Mouse (Mus musculus) hindbrain, postnatal 0 days (tissue): ENCODE results near the gene Ptch1. TPM values are rescaled to one million over a fixed set of nuclear protein-coding genes. Genes with fewer than 3 reads are reported as not detected.
A peak's percentile ranks its signal among the peaks of the same experiment; 100 is the strongest.

Experiments used
- ATAC-seq: fragments of 200-750 bp; cut with Nextera tagmentation; 2 replicates; pipeline ENCODE4 v1.8.0; 2017; ENCODE audit warnings: mild to moderate bottlenecking, moderate TSS enrichment, moderate library complexity
- DNase-seq: peaks from one replicate; pipeline ENCODE4 v3.0.0-alpha.2; 2015; ENCODE audit warnings: low spot score
- H3K27ac ChIP-seq: fragments of 300-500 bp; sonication (generic); 2 replicates; pipeline ENCODE4 v1.5.1; 2014; ENCODE audit warnings: mild to moderate bottlenecking
- H3K27me3 ChIP-seq: fragments of 300-500 bp; sonication (generic); 2 replicates; pipeline ENCODE4 v1.6.1; 2014; ENCODE audit warnings: low read length, mixed read lengths; ENCODE audit not compliant: insufficient read depth
- H3K36me3 ChIP-seq: fragments of 300-500 bp; sonication (generic); 2 replicates; pipeline ENCODE4 v1.6.1; 2014; ENCODE audit warnings: low read length, mixed read lengths; ENCODE audit not compliant: insufficient read depth
- H3K4me1 ChIP-seq: fragments of 300-500 bp; sonication (generic); 2 replicates; pipeline ENCODE4 v1.6.1; 2014; ENCODE audit warnings: antibody characterized with exemption, low read length, mixed read lengths; ENCODE audit not compliant: insufficient read depth
- H3K4me2 ChIP-seq: fragments of 300-500 bp; sonication (generic); 2 replicates; pipeline ENCODE4 v1.6.1; 2014; ENCODE audit warnings: low read depth, mild to moderate bottlenecking, low read length, moderate library complexity, mixed read lengths
- H3K4me3 ChIP-seq: fragments of 300-500 bp; sonication (generic); 2 replicates; pipeline ENCODE4 v1.5.1; 2014; ENCODE audit warnings: low read length
- H3K9ac ChIP-seq: fragments of 300-500 bp; sonication (generic); replicated peaks from 2 replicates; pipeline ENCODE4 v1.6.1; 2014; ENCODE audit warnings: mild to moderate bottlenecking, low read length, moderate library complexity, mixed read lengths
- H3K9me3 ChIP-seq: fragments of 300-500 bp; sonication (generic); 2 replicates; pipeline ENCODE4 v1.6.1; 2016; ENCODE audit warnings: low read length, mixed read lengths
- CTCF ChIP-seq: IDR thresholded peaks from 2 replicates; pipeline ENCODE4 v1.5.1; 2016; ENCODE audit warnings: antibody characterized with exemption, control low read depth, low read depth
- WGBS: fragments of 180-500 bp; shearing (Covaris S2); extraction: QIAGEN DNeasy Blood & Tissue Kit; methylation state at CpG from one replicate; pipeline ENCODE4 v1.1.7; 2014; 5-methylcytosine and 5-hydroxymethylcytosine counted together
- polyA plus RNA-seq: library from polyadenylated mRNA; unstranded; fragments of >200 nt; fragmentation: Nextera tagmentation; extraction: Ambion mirVana; gene quantifications from 2 replicates; pipeline ENCODE4 v1.2.1, GENCODE M21; 2015
- total RNA-seq: library from RNA; depleted of rRNA; stranded (reverse); fragments of >200 nt; gene quantifications from 2 replicates; pipeline ENCODE4 v1.2.3, GENCODE M21; 2014

Gene Ptch1
- total and polyA plus RNA-seq, 2 experiments from 2014 or later, result 9.6 to 58.4 TPM

GRCm38 (mm10) chr13:63550367-63550766 is 23.0 kb downstream of the Ptch1 start:
- no peak for DNase-seq
- 74% methylated on average over 5 of the region's 5 CpGs for WGBS
- Histone ChIP-seq H3K27me3 (no peaks in the 10 kb centered on the region), H3K36me3 (no peaks in the 10 kb centered on the region), H3K4me1 (peaks cover 14% of the 10 kb centered on the region), H3K27ac (peak overlapping the region; percentile 82; the same call in 1 of the 2 replicates), H3K9me3 (no peaks in the 10 kb centered on the region), H3K9ac (no peak overlapping the region), H3K4me3 (no peak overlapping the region), H3K4me2 (no peak overlapping the region)
- TF ChIP-seq CTCF, result no peak
- no peak for ATAC-seq

- no peaks in the 10 kb centered on the region for H3K27me3 ChIP-seq
- DNase-seq, result peak; percentile 59
Observed at GRCm38 (mm10) chr13:63549210-63549609, 24.2 kb downstream of the Ptch1 start.

GRCm38 (mm10) chr13:63548571-63548970 is 24.8 kb downstream of the Ptch1 start:
- Histone ChIP-seq H3K4me1 (peaks cover 4% of the 10 kb centered on the region), H3K36me3 (no peaks in the 10 kb centered on the region), H3K4me2 (peak overlapping the region; percentile 17; the same call in 1 of the 2 replicates), H3K27ac (peak overlapping the region; percentile 72), H3K9me3 (no peaks in the 10 kb centered on the region), H3K4me3 (no peak overlapping the region), H3K27me3 (no peaks in the 10 kb centered on the region), H3K9ac (no peak overlapping the region)
- TF ChIP-seq CTCF, result no peak
- DNase-seq (no peak), ATAC-seq (no peak)
- 53% methylated on average over 4 of the region's 4 CpGs for WGBS

More at GRCm38 (mm10) chr13:63549210-63549609, 24.2 kb downstream of the Ptch1 start:
- no peak for TF ChIP-seq CTCF
- Histone ChIP-seq H3K36me3 (no peaks in the 10 kb centered on the region), H3K9me3 (no peaks in the 10 kb centered on the region), H3K9ac (no peak overlapping the region), H3K4me2 (no peak overlapping the region), H3K4me1 (peaks cover 6% of the 10 kb centered on the region), H3K27ac (peak overlapping the region; percentile 72; the same call in 1 of the 2 replicates), H3K4me3 (no peak overlapping the region)
- ATAC-seq, result peak; percentile 48
- WGBS, result 19% methylated on average over 5 of the region's 5 CpGs

GRCm38 (mm10) chr13:63545291-63545690 is 28.1 kb downstream of the Ptch1 start:
- no peak for TF ChIP-seq CTCF
- Histone ChIP-seq H3K36me3 (peaks cover 24% of the 10 kb centered on the region), H3K4me2 (no peak overlapping the region), H3K4me1 (no peaks in the 10 kb centered on the region), H3K9me3 (no peaks in the 10 kb centered on the region), H3K4me3 (no peak overlapping the region), H3K27ac (0 out of 2 replicates have a peak overlapping the region, but pooled peaks have one; percentile 15), H3K27me3 (no peaks in the 10 kb centered on the region), H3K9ac (no peak overlapping the region)
- WGBS, result 36% methylated on average over 7 of the region's 7 CpGs
- DNase-seq (no peak), ATAC-seq (no peak)

- no peak for DNase-seq
Observed at GRCm38 (mm10) chr13:63544967-63545253, 28.5 kb downstream of the Ptch1 start.

GRCm38 (mm10) chr13:63544119-63544966 is 29.1 kb downstream of the Ptch1 start:
- WGBS, result 44% methylated on average over 13 of the region's 13 CpGs
- H3K4me3 ChIP-seq, result no peak overlapping the region
- H3K27me3 ChIP-seq, result no peaks in the 10 kb centered on the region
- H3K36me3 ChIP-seq, result peaks cover 31% of the 10 kb centered on the region
- no peak overlapping the region for H3K9ac ChIP-seq
- H3K9me3 ChIP-seq, result no peaks in the 10 kb centered on the region
- H3K27ac ChIP-seq, result no peak overlapping the region
- H3K4me2 ChIP-seq, result peak overlapping the region; percentile 4; the same call in 1 of the 2 replicates
- no peaks in the 10 kb centered on the region for H3K4me1 ChIP-seq
- ATAC-seq (no peak), DNase-seq (no peak)
- TF ChIP-seq CTCF, result no peak

More at GRCm38 (mm10) chr13:63544967-63545253, 28.5 kb downstream of the Ptch1 start:
- no peak for TF ChIP-seq CTCF
- no peak overlapping the region for H3K9ac ChIP-seq
- no peak overlapping the region for H3K27ac ChIP-seq
- ATAC-seq, result no peak
- peak overlapping the region; percentile 4; the same call in 1 of the 2 replicates for H3K4me2 ChIP-seq
- H3K36me3 ChIP-seq, result peaks cover 25% of the 10 kb centered on the region
- no peak overlapping the region for H3K4me3 ChIP-seq
- H3K4me1 ChIP-seq, result no peaks in the 10 kb centered on the region
- H3K27me3 ChIP-seq, result no peaks in the 10 kb centered on the region
- H3K9me3 ChIP-seq, result no peaks in the 10 kb centered on the region
- 50% methylated on average over 5 of the region's 5 CpGs for WGBS

- H3K4me2 ChIP-seq, result no peak overlapping the region
- ATAC-seq (no peak), DNase-seq (no peak)
- TF ChIP-seq CTCF, result no peak
- no peak overlapping the region for H3K4me3 ChIP-seq
- peak overlapping the region; percentile 16; the same call in 1 of the 2 replicates for H3K27ac ChIP-seq
- H3K27me3 ChIP-seq, result no peaks in the 10 kb centered on the region
- H3K36me3 ChIP-seq, result peaks cover 39% of the 10 kb centered on the region
- no peaks in the 10 kb centered on the region for H3K9me3 ChIP-seq
- H3K4me1 ChIP-seq, result no peaks in the 10 kb centered on the region
- H3K9ac ChIP-seq, result no peak overlapping the region
- WGBS, result 52% methylated on average over 6 of the region's 6 CpGs
Observed at GRCm38 (mm10) chr13:63543459-63543858, 29.9 kb downstream of the Ptch1 start.
